Mouse (Mus musculus) liver, embryonic 14.5 days (tissue): ENCODE measurements at regions not wholly inside any gene's neighbourhood (a gene's known extent, or its start where the extent isn't known, plus 50 kb on each side); places are given as distances from the start of the nearest gene placed in this dataset.

ENCODE experiments used
- CTCF ChIP-seq: IDR thresholded peaks from 2 replicates; pipeline ENCODE4 v1.5.1; 2016; ENCODE audit warnings: antibody characterized with exemption, low read depth, control low read depth
- EP300 ChIP-seq: IDR thresholded peaks from 2 replicates; pipeline ENCODE4 v1.6.1; 2016; ENCODE audit warnings: antibody characterized with exemption, low read depth

DNA sequence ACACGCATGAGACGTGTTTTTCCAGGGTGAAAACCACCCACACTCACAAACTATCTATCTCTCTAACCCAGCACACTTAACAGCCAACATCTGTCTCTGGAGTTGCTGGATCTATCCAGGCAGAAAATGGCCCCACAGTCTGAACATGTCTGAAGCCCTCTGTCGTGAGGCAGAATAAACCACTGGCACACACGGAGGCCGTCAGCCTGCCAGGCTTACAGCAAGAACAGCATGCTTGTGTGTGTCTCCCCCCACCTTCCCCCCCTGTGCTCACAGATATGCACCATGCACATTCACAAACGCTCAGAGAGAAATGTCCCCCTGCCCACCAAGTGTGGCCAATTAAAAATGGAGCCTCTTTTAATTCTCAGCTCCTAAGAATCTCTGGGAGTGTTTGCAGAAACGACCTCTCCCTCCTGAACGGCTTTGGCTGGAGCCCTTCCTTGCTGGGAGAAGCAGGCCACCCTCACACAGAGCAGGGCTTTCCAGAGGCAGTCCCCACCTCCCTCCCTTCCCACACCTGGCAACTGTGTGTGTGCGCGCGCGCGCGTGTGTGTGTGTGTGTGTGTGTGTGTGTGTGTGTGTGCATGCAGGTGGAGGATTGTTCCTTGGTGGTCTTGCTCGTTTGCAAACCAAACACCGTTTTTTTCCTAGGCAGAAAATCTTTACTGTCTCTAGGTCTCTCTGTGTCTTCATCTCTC lies 88.7 kb downstream of the Edn3 start:
- no peak for TF ChIP-seq CTCF
- no peak for TF ChIP-seq EP300
